Mouse (Mus musculus) midbrain, embryonic 15.5 days (tissue): ENCODE measurements at regions not wholly inside any gene's neighbourhood (a gene's known extent, or its start where the extent isn't known, plus 50 kb on each side); places are given as distances from the start of the nearest gene placed in this dataset.

Source experiments
- ATAC-seq: fragments of 200-750 bp; cut with Nextera tagmentation; replicated peaks from 2 replicates; pipeline ENCODE4 v1.8.0; 2017; ENCODE audit warnings: moderate TSS enrichment
- H3K27ac ChIP-seq: fragments of 300-500 bp; sonication (generic); 2 replicates; pipeline ENCODE4 v1.5.1; 2015; ENCODE audit warnings: mild to moderate bottlenecking, inconsistent platforms
- H3K27me3 ChIP-seq: fragments of 300-500 bp; sonication (generic); replicated peaks from 2 replicates; pipeline ENCODE4 v1.6.1; 2015; ENCODE audit warnings: inconsistent platforms
- H3K36me3 ChIP-seq: fragments of 300-500 bp; sonication (generic); replicated peaks from 2 replicates; pipeline ENCODE4 v1.6.1; 2015; ENCODE audit warnings: inconsistent platforms
- H3K4me1 ChIP-seq: fragments of 300-500 bp; sonication (generic); 2 replicates; pipeline ENCODE4 v1.6.1; 2015; ENCODE audit warnings: inconsistent platforms
- H3K4me2 ChIP-seq: fragments of 300-500 bp; sonication (generic); 2 replicates; pipeline ENCODE4 v1.6.1; 2015; ENCODE audit warnings: inconsistent platforms, mild to moderate bottlenecking, moderate library complexity
- H3K4me3 ChIP-seq: fragments of 300-500 bp; sonication (generic); 2 replicates; pipeline ENCODE4 v1.5.1; 2015; ENCODE audit warnings: mild to moderate bottlenecking, inconsistent platforms
- H3K9ac ChIP-seq: fragments of 300-500 bp; sonication (generic); 2 replicates; pipeline ENCODE4 v1.6.1; 2015; ENCODE audit warnings: mild to moderate bottlenecking, inconsistent platforms
- H3K9me3 ChIP-seq: fragments of 300-500 bp; sonication (generic); 2 replicates; pipeline ENCODE4 v1.6.1; 2016; ENCODE audit warnings: inconsistent platforms
- WGBS: fragments of 180-500 bp; shearing (Covaris S2); methylation state at CpG from one replicate; pipeline ENCODE4 v1.1.7; 2015; ENCODE audit warnings: mixed read lengths; 5-methylcytosine and 5-hydroxymethylcytosine counted together

GRCm38 (mm10) chr13:47860316-47860715 lies 400.7 kb upstream of the Id4 start:
- H3K4me1 ChIP-seq: peaks cover 16% of the 10 kb centered on the region
- no peak overlapping the region for H3K4me3 ChIP-seq
- ATAC-seq: no peak
- H3K9me3 ChIP-seq: no peaks in the 10 kb centered on the region
- H3K36me3 ChIP-seq: no peaks in the 10 kb centered on the region
- no peak overlapping the region for H3K4me2 ChIP-seq
- no peak overlapping the region for H3K27ac ChIP-seq
- no peaks in the 10 kb centered on the region for H3K27me3 ChIP-seq
- 54% methylated on average over 8 of the region's 8 CpGs for WGBS
- no peak overlapping the region for H3K9ac ChIP-seq

GRCm38 (mm10) chr13:47862896-47863295 lies 398.1 kb upstream of the Id4 start:
- whole genome bisulfite sequencing: 77% methylated on average over 3 of the region's 3 CpGs

GRCm38 (mm10) chr13:47868656-47869055 lies 392.4 kb upstream of the Id4 start:
- Histone ChIP-seq H3K27ac (no peak overlapping the region), H3K27me3 (no peaks in the 10 kb centered on the region), H3K4me3 (no peak overlapping the region), H3K4me2 (no peak overlapping the region), H3K9me3 (no peaks in the 10 kb centered on the region), H3K9ac (no peak overlapping the region), H3K4me1 (no peaks in the 10 kb centered on the region), H3K36me3 (no peaks in the 10 kb centered on the region)
- ATAC-seq: no peak
- WGBS: 54% methylated on average over 4 of the region's 4 CpGs

More at GRCm38 (mm10) chr13:47862896-47863295, 398.1 kb upstream of the Id4 start:
- Histone ChIP-seq H3K9me3 (no peaks in the 10 kb centered on the region), H3K27ac (no peak overlapping the region), H3K4me3 (no peak overlapping the region), H3K9ac (no peak overlapping the region), H3K36me3 (no peaks in the 10 kb centered on the region), H3K4me1 (0 out of 2 replicates have a peak, but pooled peaks cover 3% of the 10 kb centered on the region), H3K27me3 (no peaks in the 10 kb centered on the region), H3K4me2 (no peak overlapping the region)
- ATAC-seq: no peak

GRCm38 (mm10) chr13:47869670-47870532 lies 391.1 kb upstream of the Id4 start:
- no peak overlapping the region for H3K4me3 ChIP-seq
- H3K36me3 ChIP-seq: no peaks in the 10 kb centered on the region
- no peaks in the 10 kb centered on the region for H3K4me1 ChIP-seq
- 51% methylated on average over 10 of the region's 10 CpGs for WGBS
- no peaks in the 10 kb centered on the region for H3K27me3 ChIP-seq
- peak overlapping the region; percentile 25; the same call in 1 of the 2 replicates for H3K27ac ChIP-seq
- ATAC-seq: peak; percentile 67; the same call in 1 of the 2 replicates
- H3K4me2 ChIP-seq: no peak overlapping the region
- H3K9me3 ChIP-seq: no peaks in the 10 kb centered on the region
- H3K9ac ChIP-seq: no peak overlapping the region

GRCm38 (mm10) chr13:47872645-47873044 lies 388.4 kb upstream of the Id4 start:
- H3K4me2 ChIP-seq: no peak overlapping the region
- H3K4me1 ChIP-seq: no peaks in the 10 kb centered on the region
- no peak overlapping the region for H3K4me3 ChIP-seq
- 0 out of 2 replicates have a peak, but pooled peaks cover 3% of the 10 kb centered on the region for H3K27me3 ChIP-seq
- no peak overlapping the region for H3K27ac ChIP-seq
- no peaks in the 10 kb centered on the region for H3K36me3 ChIP-seq
- no peak for ATAC-seq
- no peak overlapping the region for H3K9ac ChIP-seq
- 26% methylated on average over 11 of the region's 11 CpGs for WGBS
- H3K9me3 ChIP-seq: no peaks in the 10 kb centered on the region

GRCm38 (mm10) chr13:47892569-47892968 lies 368.5 kb upstream of the Id4 start:
- no peak overlapping the region for H3K4me3 ChIP-seq
- no peak overlapping the region for H3K9ac ChIP-seq
- no peak overlapping the region for H3K27ac ChIP-seq
- H3K27me3 ChIP-seq: no peaks in the 10 kb centered on the region
- no peak for ATAC-seq
- no peak overlapping the region for H3K4me2 ChIP-seq
- WGBS: 82% methylated on average over 4 of the region's 4 CpGs
- H3K9me3 ChIP-seq: no peaks in the 10 kb centered on the region
- H3K4me1 ChIP-seq: 0 out of 2 replicates have a peak, but pooled peaks cover 3% of the 10 kb centered on the region
- H3K36me3 ChIP-seq: no peaks in the 10 kb centered on the region

GRCm38 (mm10) chr13:47894331-47894730 lies 366.7 kb upstream of the Id4 start:
- Histone ChIP-seq H3K9ac (no peak overlapping the region), H3K27ac (no peak overlapping the region), H3K4me2 (no peak overlapping the region), H3K36me3 (no peaks in the 10 kb centered on the region), H3K4me1 (0 out of 2 replicates have a peak, but pooled peaks cover 3% of the 10 kb centered on the region), H3K9me3 (no peaks in the 10 kb centered on the region), H3K4me3 (no peak overlapping the region), H3K27me3 (no peaks in the 10 kb centered on the region)
- WGBS: 100% methylated on average over 1 of the region's 1 CpGs
- ATAC-seq: no peak

- Histone ChIP-seq H3K36me3 (no peaks in the 10 kb centered on the region), H3K9ac (no peak overlapping the region), H3K27ac (no peak overlapping the region), H3K4me1 (0 out of 2 replicates have a peak, but pooled peaks cover 3% of the 10 kb centered on the region), H3K27me3 (no peaks in the 10 kb centered on the region), H3K4me2 (no peak overlapping the region), H3K4me3 (no peak overlapping the region), H3K9me3 (no peaks in the 10 kb centered on the region)
- WGBS: 61% methylated on average over 6 of the region's 6 CpGs
- no peak for ATAC-seq
Measured at GRCm38 (mm10) chr13:47895256-47895655, 365.8 kb upstream of the Id4 start.

GRCm38 (mm10) chr13:47896646-47897045 lies 364.4 kb upstream of the Id4 start:
- Histone ChIP-seq H3K4me3 (no peak overlapping the region), H3K36me3 (no peaks in the 10 kb centered on the region), H3K9me3 (no peaks in the 10 kb centered on the region), H3K4me1 (0 out of 2 replicates have a peak, but pooled peaks cover 3% of the 10 kb centered on the region), H3K27ac (no peak overlapping the region), H3K9ac (no peak overlapping the region), H3K27me3 (no peaks in the 10 kb centered on the region), H3K4me2 (no peak overlapping the region)
- WGBS: 83% methylated on average over 4 of the region's 4 CpGs
- ATAC-seq: no peak

GRCm38 (mm10) chr13:47909851-47910530 lies 351.0 kb upstream of the Id4 start:
- peaks cover 14% of the 10 kb centered on the region; the same call in 1 of the 2 replicates for H3K4me1 ChIP-seq
- WGBS: 68% methylated on average over 9 of the region's 9 CpGs
- H3K4me3 ChIP-seq: no peak overlapping the region
- no peaks in the 10 kb centered on the region for H3K27me3 ChIP-seq
- H3K36me3 ChIP-seq: no peaks in the 10 kb centered on the region
- H3K4me2 ChIP-seq: no peak overlapping the region
- no peak for ATAC-seq
- no peak overlapping the region for H3K9ac ChIP-seq
- H3K9me3 ChIP-seq: no peaks in the 10 kb centered on the region
- no peak overlapping the region for H3K27ac ChIP-seq

- no peak overlapping the region for H3K9ac ChIP-seq
- H3K27me3 ChIP-seq: no peaks in the 10 kb centered on the region
- ATAC-seq: no peak
- H3K27ac ChIP-seq: no peak overlapping the region
- peaks cover 14% of the 10 kb centered on the region; the same call in 1 of the 2 replicates for H3K4me1 ChIP-seq
- H3K4me2 ChIP-seq: no peak overlapping the region
- H3K36me3 ChIP-seq: no peaks in the 10 kb centered on the region
- no peak overlapping the region for H3K4me3 ChIP-seq
- no peaks in the 10 kb centered on the region for H3K9me3 ChIP-seq
- 51% methylated on average over 3 of the region's 3 CpGs for WGBS
Measured at GRCm38 (mm10) chr13:47910531-47910910, 350.5 kb upstream of the Id4 start.

- H3K27me3 ChIP-seq: no peaks in the 10 kb centered on the region
- no peaks in the 10 kb centered on the region for H3K4me1 ChIP-seq
- 55% methylated on average over 8 of the region's 8 CpGs for WGBS
- H3K4me2 ChIP-seq: no peak overlapping the region
- H3K4me3 ChIP-seq: no peak overlapping the region
- no peak overlapping the region for H3K9ac ChIP-seq
- ATAC-seq: no peak
- H3K27ac ChIP-seq: no peak overlapping the region
- no peaks in the 10 kb centered on the region for H3K9me3 ChIP-seq
- H3K36me3 ChIP-seq: no peaks in the 10 kb centered on the region
Measured at GRCm38 (mm10) chr13:47916456-47916855, 344.6 kb upstream of the Id4 start.
